Mouse (Mus musculus): ENCODE measurements around the gene Slu7.

The Slu7 gene

DNA sequence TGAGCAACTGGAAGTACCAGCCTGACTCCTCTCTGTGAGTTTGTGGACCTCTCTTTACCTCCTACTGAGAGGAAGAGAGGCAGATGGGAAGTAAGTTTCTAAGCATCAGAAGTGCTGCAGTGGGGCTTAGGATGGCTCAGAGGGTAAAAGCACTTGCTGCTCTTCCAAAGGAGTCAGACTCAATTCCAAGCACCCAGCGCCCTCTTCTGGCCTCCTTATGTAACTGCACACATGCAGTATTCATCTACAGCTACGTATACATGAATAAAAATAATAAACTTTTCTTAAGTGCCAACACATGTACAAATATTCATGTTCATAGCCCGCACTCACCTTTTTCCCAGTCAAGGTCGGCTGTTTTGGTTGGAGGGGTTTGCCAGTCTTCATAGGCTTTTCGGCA is 9.2 kb upstream of the Slu7 start:
- DNase-seq (ENCODE audit: low read depth in 2 of 2, low spot score in 2 of 2) = no peak

DNA sequence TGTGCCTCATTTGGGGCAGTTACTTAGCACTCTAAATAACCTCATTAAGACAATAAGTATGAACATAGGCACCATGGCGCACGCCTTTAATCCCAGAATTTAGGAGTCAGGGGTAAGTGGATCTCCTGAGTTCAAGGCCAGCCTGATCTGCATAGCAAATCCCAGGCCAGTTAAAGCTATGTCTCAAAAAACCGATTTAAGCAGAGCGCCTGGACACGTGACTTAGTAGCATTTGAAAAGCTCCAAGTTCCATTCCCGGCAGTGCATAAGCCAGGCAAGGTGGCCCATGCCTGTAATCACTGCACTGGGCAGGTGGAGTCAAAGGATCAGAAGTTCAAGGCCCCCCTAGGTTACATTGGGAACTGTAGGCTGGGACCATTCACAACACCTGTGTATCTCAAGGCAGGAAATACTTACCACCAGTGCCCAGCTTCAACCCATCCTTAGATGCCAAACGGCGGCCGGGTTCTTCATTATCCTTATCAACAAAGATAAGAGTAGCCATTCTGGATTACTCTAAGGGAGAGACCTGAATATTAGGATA is 8.3 kb upstream of the Slu7 start:
- DNase-seq (ENCODE audit: low read depth in 2 of 2, low spot score in 2 of 2) = no peak

DNA sequence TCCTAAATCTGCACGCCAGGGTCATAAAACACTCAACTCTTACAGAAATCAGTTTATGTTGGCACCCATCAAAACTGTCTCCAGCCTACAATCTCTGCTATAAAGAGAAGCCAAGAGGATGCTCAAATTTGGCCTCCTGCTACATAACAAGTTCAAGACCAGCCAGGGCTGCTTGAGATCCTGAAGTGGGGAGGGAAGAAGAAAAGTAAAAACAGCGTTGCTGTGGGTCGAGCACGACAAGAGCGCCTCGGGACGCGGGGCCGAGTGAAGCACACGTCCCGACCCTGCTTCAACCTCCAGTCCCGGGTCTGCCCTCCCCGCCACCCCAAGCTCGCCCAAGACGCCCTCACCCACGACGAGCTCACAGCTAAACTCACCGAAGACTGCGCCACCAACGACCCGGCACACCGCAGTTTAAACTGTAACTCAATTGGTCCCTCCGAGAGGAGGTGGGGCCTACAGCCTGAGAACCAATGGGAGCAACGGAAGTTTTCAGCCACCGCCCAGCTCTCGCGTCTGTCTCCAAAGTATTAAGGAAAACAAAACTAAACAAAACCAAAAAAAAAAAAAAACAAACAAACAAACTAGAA is 7.6 kb upstream of the Slu7 start, which contains the start of gene Pttg1:
Gene Pttg1 (minus strand): TSS at position 428 of the 590 bp plus-strand sequence.
- peak; percentile 64 to 73 for DNase-seq (ENCODE audit: low read depth in 2 of 2, low spot score in 2 of 2)

DNA sequence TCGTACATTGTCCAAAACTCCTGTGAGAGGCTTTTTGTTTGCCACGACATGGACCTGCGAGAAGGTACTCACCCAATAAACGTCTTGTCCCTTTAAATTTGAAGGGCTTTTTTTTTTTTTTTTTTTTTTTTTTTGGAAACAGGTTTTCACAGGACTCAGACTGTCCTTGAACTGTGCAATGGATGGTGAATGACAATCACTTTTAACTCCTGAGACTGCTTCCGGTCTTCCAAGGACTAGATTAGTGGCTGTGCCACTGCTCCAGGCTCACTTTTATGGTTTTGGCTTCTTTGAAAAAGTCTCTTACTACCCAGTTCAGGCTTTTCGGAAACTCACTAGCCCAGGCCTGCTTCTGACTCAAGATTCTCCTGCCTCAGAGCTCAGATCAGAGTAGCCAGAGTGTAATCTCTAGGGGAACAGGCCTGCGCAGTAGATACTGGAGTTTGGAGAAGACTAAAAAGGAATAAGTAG is 7.1 kb upstream of the Slu7 start:
- no peak for DNase-seq (ENCODE audit: low read depth in 2 of 2, low spot score in 2 of 2)

DNA sequence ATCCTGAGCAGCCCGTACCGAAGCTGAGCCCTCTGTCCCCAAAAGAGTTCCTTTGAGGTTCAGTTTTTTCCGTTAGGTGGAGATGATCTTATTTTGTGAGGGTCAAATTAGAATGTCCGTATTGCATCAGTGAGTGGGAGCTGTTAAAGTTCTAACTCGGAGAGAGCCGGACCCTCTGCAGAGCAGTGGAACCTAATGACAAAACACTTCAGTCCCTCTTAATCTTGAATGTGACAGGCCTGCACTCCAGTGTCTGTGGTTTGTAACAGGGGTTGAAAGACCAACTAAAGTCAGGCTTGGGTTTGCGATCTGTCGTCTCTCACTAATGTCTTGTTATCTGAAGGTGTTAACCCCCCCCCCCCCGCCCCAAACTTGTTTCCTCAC is 472 bp downstream of the Slu7 start:
- no peak for DNase-seq (ENCODE audit: low read depth in 2 of 2, low spot score in 2 of 2)

DNA sequence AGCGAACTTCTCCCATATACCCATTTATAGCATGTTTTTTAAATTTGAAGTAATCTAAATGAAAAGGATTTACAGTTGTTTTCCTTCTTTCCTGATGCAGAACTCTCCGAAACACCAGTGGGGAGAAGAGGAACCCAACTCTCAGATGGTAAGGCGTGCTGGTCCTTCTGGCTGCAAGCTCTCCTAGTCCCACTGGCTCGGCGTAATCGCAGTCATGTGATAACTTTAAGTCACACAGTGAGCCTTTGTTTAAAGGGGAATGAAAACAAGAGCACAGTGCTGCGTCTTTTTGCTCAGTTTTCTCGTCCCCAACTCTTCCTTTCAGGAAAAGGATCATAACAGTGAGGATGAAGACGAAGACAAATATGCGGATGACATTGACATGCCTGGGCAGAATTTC is 7.6 kb downstream of the Slu7 start:
- no peak for DNase-seq (ENCODE audit: low read depth in 2 of 2, low spot score in 2 of 2)

DNA sequence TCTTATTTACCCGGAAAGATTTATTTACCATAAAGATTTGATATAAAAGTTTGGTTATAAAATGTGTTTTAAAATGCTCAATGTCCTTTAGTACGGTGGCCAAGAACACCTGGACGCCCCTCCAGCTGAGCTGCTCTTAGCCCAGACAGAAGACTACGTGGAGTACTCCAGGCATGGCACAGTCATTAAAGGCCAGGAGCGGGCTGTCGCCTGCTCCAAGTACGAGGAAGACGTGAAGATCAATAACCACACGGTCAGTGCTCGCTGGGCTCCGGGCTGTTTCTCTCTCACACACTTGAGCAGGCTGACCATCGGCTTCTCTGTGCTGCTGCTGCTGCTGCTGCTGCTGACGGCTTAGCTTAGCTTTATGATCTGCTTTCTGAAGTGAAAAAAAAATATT is 9.6 kb downstream of the Slu7 start:
- no peak for DNase-seq (ENCODE audit: low read depth in 2 of 2, low spot score in 2 of 2)

DNA sequence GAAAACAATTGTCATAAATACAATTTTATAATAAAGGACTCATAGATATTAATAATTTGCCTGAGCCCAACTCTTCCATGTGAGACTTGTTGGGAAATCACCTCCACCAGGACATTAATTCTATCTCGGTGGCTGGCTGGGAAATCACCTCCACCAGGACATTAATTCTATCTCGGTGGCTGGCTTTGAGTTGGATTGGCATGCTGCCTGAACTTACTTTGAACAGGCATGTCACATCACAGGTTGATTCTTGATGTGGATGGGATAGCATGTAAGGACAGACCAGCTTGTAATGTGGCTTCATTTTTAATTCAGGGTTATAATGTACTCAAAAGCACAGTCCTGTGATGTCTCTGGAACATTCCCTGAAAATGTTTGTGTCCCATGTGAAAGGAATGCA is 16.4 kb downstream of the Slu7 start:
- no peak for DNase-seq (ENCODE audit: low read depth in 2 of 2, low spot score in 2 of 2)

DNA sequence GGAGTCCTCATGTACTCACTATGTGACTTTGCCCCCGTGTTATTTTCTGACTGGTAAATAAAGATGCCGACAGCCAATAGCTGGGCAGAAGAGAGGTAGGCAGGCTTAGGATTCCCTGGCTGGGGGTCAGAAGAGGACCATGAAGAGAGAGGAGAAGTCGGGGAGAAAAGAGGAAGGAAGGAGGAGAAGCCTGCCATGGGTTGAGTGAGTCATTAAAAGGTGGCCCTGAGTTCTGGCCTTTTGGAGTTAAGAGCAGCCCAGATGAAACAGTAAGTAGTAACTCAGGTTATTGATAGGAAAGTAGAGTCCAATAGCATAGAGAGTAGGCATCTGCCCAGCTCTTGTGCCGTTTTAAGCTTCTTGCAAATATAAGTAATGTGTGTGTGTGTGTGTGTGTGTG is 17.8 kb downstream of the Slu7 start:
- no peak for DNase-seq (ENCODE audit: low read depth in 2 of 2, low spot score in 2 of 2)

DNA sequence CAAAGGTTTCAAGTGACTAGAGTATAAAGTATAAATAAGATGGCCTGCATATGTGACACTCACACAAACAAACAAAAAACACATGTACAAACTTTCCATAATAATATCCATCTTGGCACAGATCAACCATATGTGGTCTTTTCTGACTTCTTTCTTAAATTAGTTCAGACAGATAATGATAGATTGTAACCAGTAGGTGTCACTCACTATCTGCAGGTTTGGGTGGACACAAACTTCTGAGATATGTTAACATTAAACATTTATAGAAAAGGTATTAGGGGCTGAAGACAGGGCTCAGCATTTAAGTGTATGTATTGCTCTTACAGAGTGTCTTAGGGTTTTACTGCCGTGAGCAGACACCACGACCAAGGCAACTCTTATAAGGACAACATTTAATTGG is 18.7 kb downstream of the Slu7 start:
- no peak for DNase-seq (ENCODE audit: low read depth in 2 of 2, low spot score in 2 of 2)

DNA sequence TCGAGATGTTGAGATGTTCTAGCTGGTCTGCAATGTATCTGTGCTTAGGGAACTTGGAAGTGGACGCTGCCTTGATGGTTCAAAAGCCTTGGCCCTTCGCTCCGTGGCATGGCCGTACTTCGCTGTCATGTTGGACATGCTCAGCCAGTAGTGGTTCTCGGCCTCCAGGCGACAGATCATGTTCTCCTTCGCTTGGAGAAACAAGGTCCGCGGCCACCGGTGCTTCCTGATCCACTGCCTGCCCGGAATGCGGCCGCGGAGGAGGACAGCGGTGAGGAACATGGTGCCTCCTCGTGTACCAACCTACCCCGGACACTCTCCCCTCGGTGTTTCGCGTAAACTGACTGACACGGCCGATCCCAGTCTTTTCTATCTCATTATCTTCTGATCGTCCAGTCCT is 29.7 kb downstream of the Slu7 start:
- no peak for DNase-seq (ENCODE audit: low read depth in 2 of 2, low spot score in 2 of 2)

DNA sequence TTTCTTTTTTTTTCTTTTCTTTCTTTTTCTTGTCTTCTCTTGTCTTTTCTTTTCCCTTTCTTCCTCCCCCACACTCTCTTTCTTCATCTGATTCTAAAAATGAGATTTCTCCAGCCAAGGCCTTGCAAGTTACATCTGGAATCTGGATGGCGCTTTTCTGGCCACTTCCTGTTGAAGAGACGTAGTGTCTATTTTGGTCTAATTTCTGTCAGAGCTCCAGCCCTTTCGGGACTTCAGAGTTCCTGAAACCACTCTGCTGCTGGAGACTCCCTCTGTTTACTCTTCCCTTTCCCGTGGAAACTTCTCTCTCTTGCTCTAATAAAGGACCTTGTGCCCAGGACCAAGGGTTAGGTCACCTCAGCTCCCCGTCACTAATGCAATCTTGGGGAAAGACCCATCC is 36.6 kb downstream of the Slu7 start:
- DNase-seq (ENCODE audit: low read depth in 2 of 2, low spot score in 2 of 2) = no peak

DNA sequence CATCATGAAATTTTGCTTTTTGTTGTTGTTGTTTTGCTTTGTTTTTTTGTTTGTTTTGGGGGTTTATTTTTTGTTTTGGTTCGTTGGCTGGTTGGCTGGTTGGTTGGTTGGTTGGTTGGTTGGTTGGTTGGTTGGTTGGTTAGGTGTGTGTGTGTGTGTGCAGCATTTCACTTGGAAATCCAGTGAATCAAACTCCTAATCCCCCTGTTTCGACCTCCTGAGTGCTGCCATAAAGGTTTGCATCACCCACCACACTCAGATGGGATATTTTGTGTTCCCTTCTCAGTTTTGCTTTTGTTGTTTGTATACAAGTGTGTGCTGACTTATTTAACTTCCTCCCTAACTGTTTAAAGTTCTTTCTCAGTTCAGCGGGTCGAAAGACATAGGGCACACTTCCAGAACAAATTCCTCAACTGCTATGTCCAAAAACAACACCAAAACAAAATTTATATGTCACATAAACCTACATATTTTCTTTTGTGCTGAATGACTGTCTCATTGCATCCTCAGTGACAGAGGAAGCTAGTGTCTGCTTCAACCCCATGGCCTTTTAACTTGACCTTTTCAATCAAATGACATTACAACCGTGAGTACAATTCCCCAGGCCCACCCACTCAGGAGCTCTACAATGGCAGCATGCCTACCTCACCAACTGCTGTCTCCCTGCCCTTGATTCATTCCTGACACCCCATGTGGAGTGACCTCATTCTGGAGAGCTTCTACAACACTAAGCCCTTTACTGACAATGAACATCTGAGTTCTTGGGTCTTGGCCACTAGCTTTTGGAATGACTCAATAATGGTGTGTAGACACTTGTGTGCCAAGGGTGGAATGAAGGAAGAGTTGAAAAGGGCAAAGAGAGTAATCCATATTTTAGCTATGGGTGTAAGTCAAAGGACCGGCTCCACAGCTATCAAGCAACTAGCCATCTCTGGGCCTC is 37.6 kb downstream of the Slu7 start:
- no peak for DNase-seq (ENCODE audit: low read depth in 2 of 2, low spot score in 2 of 2)

DNA sequence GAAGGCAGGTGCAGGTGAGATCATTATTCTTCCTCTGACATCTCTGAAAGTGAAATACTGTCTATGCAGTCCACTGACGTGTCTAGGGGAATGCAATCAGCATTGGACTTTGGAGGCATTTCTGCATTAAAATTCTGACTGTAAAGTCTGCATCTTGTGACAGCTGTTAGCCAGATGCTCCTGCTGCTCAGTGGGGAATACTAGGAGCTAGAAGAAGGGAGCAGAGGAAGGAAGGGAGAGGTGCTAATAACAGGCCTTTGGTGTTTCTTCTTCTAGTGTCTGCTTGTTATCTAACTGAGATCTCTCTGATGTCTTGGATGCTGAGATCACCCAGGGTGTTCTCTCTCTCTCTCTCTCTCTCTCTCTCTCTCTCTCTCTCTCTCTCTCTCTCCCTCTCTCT is 39.6 kb downstream of the Slu7 start:
- DNase-seq (ENCODE audit: low read depth in 2 of 2, low spot score in 2 of 2) = no peak

DNA sequence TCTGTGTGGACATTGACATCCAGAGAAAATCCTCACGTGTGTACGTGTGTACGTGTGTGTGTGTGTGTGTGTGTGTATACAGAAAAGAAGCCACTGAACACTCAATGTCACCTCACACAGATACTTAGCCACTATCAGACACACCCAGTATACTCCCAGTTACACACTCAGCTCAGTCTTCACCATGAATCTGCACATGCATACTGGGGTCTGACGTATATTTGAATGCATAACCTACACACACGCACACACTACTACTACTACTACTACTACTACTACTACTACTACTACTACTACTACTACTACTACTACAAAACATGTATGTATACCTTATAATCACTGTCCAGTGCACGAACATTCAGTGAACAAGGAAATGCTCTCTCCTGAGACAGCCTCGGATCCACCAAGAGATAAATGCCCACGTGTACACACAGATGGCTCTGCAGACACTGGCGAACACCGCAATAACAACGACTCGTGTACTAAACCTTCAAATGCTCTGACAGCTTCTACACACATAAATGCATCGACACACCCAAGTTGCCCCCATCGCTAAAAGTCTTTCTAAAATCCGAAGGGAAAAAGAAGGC is 40.2 kb downstream of the Slu7 start:
- no peak for DNase-seq (ENCODE audit: low read depth in 2 of 2, low spot score in 2 of 2)

DNA sequence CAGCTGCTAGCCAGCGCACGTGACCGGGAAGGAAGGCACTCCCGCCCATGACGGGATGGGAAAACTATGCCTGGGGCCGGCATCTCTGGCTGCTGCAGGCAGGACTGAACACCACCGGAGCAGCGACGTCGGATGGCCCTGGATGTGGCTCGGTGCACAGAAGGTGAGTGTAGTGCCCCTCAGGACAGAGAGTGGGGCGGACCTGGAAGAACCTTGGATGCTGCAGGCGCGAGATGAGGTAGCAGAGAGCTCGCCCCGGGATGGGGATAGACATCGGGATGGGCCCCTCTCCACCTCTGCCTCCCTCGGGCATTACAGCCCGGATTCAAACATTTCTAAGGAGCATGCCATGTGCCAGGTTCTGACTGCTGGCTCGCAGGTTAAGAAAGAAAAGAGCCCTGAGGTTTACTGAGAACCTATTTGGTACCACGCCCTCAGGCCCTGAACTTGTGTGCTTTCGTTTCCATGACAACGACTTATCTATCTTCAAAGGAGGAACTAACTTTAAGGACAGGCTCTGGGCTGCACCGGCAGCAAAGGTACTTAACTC is 40.8 kb downstream of the Slu7 start, which contains the start of gene C1qtnf2:
Gene C1qtnf2 (plus strand): TSS at position 52 of the 550 bp plus-strand sequence.
- DNase-seq (ENCODE audit: low read depth in 2 of 2, low spot score in 2 of 2) = no peak

DNA sequence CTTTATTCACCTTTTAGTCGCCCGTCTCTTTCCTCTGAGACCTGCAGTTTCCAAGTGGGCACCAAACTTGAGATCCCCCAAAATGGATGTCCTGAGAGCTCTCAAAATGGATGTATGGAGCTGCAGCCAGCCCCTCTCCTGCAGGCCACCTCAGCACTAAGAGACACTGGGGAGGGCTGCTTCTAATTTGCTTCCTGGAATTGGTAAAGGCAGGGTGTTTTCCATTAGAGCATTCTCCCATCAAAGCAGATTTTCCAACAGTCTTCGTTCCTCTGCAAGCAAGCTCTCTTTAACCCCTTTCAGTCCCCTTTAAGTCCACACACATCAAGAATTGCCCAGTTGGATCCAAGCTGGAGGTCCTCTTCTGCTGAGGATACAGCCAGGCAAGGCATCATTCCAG is 45.8 kb downstream of the Slu7 start:
- no peak for DNase-seq (ENCODE audit: low read depth in 2 of 2, low spot score in 2 of 2)

DNA sequence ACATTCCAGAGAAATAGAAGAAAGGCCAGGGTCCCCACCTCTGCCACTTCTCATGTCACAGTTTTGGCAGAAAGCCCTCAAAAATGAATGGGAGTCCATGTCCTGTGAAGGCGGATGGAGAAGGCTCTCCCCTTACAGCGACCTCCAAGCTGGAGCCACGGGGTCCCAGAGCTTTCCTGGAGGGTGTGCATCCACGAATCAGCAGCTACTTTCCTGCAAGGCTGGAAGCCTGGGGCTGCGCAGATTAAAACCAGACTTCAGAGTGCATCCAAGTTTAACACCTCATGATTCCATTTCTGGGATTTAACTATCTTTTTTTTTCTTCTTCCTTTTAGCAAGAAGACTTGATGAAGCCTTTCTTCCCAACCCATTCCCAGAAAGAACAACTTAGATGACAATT is 47.0 kb downstream of the Slu7 start:
- no peak for DNase-seq (ENCODE audit: low read depth in 2 of 2, low spot score in 2 of 2)

DNA sequence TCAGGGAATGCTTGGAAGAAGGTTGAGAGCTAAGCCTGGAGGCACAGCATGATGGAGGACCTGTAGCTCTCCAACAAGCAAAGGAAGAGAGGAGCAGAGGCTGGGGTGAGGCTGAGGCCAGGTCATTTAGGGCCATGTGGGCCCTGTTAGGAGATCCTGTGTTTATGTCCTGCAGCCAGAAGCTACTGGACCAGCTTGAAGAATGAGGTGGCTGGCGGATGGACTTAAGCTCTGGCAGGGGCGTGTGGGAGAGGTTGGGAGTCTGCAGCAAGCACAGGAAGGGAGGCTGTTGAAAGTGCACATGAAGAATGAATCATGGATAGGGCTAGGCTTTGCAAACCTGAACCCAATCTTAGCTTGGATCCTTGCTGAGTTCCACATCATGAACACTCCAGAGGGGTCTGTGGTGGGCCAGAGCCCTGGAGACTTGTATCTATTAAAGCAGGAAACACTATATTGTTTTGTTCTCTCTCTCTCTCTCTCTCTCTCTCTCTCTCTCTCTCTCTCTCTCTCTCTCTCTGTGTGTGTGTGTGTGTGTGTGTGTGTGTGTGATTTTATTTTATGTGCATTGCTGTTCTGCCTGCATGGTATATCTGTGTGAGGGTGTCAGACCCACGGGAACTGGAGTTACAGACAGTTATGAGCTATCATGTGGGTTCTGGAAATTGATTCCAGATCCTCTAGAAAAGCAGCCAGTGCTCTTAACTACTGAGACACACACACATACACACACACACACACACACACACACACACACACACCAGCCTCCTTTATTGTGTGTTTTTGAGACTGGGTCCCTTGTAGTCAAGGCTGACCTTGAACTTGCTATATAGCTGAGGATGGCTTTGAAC is 48.4 kb downstream of the Slu7 start:
- no peak for DNase-seq (ENCODE audit: low read depth in 2 of 2, low spot score in 2 of 2)

DNA sequence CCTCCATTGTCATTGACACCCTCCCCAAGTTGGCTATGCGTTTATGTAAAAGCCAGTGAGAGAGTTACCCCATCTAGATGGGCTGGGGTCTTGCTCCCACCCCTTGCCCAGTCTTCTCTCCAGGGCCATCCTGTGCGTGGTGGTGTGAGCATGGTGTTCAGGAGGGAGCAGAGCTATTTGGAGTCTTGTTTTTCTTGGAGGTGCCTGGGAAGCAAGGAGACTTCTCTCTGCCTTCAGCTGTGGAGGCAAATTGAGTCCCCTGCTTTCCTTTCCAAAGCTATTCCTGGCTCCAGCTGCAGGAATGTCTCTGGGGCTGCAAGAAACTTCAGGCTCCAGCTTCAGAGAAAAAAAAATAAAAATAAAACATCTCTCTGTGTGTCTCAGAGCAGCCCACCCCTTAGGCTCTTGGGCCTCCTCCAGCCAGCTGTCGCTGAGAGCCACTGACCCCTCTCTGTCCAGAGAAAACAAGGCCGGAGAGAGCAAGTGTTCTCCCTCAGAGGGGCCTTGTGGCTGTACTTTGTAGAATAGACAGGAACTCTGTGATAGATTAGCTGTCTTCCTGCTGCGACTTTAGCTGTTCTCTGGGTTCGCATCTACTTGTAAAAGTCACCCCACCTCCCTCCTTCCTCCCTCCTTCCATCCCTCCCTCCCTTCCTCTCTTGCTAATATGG is 49.7 kb downstream of the Slu7 start:
- DNase-seq (ENCODE audit: low read depth in 2 of 2, low spot score in 2 of 2) = no peak
